Mouse (Mus musculus) heart, postnatal 4 days (tissue): Measurements from ENCODE around the gene Plcg2. TPM values are rescaled to one million over a fixed set of nuclear protein-coding genes. Genes with fewer than 3 reads are reported as not detected.

Source experiments
- DNase-seq: peaks from one replicate; pipeline ENCODE4 v3.0.0; 2021
- microRNA-seq, 2 experiments: library from miRNA; unstranded; fragments of <30 nt; microRNA quantifications; one replicate each; pipeline ENCODE4 v1.2.0; 2021 to 2022
- total RNA-seq, 2 experiments: library from RNA; stranded (reverse); gene quantifications; 2 replicates each; pipeline ENCODE4 v1.2.3; 2021

The Plcg2 gene
- total RNA-seq, 2 experiments from 2014 or later = 13.9 to 16.3 TPM

DNA sequence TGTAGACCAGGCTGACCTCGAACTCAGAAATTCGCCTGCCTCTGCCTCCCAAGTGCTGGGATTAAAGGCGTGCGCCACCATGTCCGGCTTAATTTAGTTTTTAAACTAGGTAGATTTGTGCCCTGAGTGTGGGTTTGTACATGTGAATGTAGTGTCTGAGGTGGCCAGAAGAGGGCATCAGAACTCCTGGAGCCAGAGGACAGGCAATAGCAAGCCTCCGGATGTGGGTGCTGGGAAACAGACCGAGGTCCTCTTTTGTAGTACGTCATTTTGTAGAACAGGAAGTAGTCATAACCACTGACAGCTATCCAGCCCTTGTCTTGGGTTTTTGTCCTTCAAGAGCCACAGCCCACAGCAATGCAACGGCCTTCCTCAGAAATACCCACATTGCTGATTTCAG lies 141.5 kb downstream of the Plcg2 start:
- DNase-seq = no peak

DNA sequence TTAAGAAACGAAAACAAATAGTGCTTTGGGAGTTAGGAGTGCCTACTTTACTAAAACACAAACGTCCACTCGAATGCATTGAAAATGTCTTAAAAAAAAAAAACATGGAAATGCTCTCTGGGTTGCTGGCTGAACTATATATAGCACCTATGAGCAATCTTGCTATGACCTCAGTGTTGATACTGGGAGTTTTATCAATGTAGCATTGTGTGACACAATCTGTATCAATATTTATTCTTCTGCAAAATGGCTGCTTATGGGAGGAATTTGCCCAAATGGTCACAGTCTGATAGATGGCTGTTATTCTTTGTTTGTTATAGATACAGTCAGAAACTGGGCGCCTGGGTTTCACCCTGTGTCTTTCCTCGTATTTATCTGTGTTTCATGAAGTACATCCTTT lies 147.4 kb downstream of the Plcg2 start:
- DNase-seq = no peak

DNA sequence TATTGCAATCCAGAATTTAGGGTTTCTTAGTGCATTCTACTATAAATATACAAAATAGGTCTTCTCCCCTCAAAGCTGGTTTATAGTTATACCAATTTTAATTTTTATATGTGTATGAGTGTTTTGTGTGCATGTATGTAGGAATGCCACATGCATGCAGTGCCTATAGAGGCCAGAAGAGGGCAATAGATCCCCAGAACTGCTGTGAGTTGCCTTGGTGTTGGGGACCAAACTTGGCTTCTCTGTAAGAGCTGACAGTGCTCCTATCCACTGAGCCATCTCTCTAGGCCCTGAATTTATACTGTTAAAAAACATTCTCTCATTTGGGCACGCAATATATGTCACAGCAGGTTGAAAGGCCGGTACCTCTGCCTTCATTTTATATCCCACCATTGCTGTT lies 147.9 kb downstream of the Plcg2 start:
- DNase-seq = peak; percentile 72

DNA sequence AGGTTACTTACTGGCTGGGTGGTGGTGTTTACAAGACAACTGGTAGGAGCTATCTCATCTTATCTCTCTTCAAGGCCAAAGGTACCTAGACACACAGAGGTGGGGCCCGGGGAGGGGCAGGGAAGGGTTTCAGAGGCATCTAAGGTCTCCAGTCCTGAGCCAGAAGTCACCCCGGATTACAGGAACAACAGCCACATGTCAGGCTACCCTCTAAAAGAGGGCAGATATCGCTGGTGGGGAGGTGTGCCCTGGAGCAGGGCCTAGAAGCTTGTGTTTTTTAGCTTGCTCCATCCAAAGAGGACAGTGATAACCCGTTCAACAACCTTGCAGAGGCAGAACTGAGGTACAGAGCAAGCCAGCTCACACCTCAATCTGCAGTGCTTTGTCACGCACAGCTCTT lies 148.3 kb downstream of the Plcg2 start:
- peak; percentile 6 for DNase-seq

DNA sequence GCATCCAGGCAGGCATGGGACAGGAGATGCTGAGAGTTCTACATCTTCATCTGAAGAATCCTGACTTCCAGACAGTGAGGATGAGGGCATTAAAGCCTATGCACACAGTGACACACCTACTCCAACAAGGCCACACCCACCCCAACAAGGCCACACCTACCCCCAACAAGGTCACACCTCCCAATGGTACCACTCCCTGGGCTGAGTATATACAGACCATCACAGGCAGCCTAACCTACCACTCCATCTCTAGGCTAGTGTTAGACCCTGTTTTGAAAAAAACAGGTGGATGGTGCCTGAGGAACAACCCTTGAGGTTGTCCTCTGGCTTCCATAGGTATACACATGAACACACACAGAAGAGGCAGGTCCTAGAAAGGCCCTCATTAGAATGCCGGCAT lies 154.2 kb downstream of the Plcg2 start:
- no peak for DNase-seq

DNA sequence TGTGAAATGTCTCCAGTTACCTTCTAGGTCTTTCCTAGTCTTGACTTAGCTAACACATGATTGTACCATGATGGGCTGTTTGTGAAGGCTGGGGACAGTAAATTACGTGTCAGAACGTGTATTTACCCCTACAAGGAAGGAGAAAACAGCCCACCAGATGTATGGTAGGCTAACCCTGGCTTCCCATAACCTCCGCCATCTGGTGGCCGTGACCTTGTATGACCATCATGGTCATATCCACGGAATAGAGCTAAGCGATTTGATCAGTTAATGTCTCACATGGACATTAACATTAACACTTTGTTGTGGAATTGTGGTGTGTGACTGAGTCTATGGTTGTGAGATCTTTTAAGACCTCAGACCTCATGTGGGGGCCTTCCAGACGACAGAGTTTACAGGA lies 160.9 kb downstream of the Plcg2 start:
- no peak for DNase-seq

DNA sequence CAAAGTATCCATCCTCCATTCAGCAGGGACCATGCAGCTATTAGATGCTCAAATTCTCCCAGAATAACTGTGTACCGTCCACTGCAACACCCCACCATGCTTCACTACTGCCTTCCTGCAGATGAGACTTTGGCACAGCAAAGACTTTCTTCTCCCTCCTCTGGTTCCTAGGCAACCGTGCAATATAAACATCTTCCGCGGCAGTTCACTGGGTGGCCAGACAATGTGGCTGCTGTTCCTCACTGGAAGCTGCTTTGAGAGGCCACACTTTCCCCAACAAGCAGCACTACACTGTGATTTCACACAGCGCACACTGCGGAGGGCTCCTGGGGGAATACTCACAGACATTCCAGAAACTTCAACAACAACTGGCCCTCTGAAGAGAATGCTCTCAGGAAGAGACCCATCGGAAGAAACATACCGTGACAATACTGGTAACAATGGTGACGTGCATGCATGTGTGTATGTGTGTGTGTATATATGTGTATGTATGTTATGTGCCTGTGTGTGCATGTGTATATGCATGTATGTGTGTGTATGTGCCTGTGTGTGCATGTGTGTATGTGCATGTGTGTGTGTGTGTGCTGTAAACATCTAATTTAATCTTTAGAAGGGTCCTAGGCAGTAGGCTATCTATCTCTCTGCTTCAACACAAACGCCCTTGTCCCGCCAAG lies 162.4 kb downstream of the Plcg2 start:
- peak; percentile 38 for DNase-seq

DNA sequence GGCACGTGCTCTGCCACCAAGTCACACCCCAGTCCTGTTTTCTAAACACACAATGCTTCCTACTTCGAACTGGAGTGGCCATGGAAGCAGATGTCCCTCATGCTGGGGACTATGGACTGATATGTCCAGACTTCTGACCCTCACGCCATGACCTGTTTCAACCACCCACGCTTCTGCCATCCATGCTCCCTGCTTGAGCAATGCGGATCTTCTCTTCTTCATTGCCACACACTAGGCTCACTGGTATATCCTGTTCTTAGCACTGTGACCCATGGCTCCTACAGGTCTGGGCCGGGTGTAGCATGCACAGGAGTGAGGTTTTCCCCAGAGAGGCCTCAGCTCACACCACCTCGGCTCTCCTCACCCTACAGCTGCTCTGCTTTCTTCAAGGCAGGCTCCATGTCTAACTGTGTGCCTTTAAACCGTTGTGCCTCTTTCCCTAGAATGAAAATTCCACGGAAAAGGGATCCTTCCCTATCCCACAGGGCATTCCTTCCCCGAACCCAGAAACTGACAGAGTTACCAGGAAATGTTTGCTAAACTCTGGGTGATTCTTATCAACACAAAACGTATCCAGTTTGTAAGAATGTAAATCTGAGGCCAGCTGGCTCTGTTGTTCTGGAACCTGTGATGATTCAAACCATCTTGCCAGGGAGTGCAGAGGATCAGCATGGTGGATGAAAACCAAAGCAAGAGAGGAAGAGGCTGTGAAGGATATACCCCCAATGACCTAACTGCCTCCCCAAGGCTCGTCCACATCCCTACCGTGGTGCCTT lies 169.4 kb downstream of the Plcg2 start:
- no peak for DNase-seq

DNA sequence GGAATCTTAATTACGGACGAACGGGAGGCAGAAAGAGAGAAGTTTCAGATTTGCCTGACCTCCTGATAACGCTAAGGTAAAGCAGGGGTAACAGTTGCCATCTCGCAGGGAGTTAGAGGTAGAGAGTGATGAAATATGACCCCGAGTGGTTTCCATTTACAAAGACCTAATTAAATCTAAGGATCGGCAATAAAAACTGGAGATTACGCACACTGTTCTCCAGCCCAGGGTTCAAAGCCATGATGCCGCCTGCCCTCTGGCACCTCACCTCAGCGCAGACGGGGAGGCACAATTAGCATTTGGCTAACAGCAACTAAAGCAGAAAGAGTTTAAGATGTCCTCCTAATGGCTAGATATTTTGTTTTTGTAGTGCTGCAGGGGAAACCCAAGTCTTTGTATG lies 172.4 kb downstream of the Plcg2 start:
- no peak for DNase-seq

DNA sequence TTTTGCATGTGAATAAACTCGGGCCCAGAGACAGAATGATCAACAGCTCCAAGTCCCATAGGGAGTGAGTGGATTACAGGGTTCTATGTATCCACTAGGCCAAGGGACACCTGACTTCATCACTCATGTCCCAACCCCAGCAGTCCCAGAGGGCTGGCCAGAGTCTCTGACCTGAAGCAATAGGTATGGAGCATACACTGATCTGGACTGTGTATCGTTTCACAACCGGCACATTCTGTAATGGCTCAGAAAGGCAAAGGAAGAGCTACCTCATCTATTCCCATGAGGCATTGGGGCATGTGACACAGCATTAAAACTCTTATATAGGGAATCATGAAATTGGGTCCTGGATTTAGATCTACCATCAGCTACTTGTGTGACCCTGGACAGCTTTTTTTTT lies 174.5 kb downstream of the Plcg2 start:
- no peak for DNase-seq

DNA sequence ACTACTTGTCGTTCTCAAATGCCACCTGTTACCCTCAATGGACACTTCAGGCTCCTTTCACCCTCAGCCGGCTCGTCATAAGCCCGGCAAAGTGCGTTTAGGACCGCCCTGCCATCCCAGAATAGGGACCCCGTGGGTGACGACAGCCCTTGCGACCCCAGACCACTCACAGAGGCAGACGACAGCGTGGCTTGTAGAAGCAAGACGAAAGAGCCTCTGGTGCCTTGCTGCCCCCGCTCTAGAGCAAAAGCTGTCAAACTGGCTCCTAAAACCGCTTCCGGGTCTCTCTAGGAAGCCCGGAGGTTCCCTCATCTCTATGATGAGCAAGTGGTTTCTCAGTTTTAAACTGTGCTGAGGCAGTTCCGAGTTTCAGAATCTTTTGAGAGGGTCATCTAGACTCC lies 175.3 kb downstream of the Plcg2 start, which contains the start of gene Sdr42e1:
TSS of gene Sdr42e1 (minus strand) at position 260 of the 401 bp plus-strand sequence.
- DNase-seq = peak; percentile 37

DNA sequence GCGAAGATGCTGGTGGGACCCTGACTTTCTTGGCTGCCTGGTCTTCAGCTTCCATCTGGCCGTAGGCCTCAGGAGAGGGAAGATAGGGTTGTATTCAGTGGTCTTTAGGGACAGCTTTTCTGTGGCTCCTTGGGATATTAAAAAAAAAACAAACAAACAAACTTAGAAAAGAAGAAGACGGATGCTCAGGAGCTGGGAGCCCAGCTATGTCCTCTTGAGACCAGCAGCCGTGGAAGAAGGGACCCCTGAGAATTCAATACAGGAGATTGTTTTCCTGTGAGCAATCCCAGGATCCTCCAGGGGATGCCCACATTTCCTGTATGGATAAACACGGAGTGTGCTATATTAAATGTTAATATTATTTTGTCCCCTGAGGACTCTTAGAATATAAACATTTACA lies 177.1 kb downstream of the Plcg2 start:
- DNase-seq = no peak

DNA sequence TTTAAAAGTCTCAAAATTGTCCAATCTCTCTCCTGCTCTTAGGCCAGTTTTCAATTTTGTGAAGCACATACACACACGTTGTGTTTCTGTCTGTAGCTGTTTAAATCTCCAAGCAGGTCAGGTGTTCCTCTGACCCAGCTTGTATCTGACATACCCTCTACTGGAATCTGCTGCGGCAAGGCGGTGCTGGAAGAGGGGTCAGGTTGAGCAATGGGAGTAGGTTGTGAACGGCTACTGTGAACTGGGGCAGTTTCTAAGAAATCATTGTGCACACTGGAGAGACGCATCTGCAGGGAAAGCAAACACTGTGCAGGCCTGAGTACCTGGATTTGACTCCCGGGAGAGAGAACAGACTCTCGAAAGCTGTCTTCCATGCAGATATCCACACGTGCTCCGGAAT lies 178.4 kb downstream of the Plcg2 start:
- no peak for DNase-seq

DNA sequence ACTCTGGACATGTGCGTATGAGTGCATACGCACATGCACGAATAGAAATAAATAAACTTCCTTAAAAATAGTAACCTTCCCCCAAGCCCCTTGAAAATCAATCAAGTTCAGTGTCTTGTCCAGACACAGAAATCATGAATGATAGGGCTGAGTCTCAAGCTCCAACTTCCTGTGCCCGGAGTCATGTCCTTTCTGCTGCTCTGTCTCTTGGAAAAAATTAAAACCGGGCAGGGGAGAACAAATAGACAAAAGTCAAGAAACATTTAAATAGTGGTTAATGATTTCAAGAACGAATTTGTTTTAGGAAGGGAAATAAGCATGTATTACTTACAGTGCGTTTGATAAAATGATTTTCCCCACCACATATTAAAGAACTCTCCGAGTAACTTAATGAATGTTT lies 178.9 kb downstream of the Plcg2 start:
- no peak for DNase-seq

DNA sequence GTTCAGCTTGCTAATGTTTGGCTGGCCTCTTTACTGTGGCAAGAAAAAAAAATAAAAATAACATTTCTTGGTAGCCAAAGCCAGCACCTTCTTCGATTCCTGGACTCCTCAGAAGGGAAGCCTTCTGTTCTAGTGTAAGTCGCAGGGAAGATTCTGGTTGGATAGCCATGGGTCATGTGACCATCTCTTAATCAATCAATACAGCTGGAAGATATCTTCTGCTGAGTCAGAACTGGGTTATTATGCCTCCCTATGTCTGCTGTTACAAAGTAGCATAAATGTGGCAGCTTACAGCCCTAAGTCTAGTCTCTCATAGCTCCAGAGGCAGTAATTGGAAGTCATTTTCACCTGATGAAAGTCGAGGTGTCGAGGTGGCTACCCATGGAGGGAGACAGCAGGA lies 180.6 kb downstream of the Plcg2 start:
- DNase-seq = no peak

DNA sequence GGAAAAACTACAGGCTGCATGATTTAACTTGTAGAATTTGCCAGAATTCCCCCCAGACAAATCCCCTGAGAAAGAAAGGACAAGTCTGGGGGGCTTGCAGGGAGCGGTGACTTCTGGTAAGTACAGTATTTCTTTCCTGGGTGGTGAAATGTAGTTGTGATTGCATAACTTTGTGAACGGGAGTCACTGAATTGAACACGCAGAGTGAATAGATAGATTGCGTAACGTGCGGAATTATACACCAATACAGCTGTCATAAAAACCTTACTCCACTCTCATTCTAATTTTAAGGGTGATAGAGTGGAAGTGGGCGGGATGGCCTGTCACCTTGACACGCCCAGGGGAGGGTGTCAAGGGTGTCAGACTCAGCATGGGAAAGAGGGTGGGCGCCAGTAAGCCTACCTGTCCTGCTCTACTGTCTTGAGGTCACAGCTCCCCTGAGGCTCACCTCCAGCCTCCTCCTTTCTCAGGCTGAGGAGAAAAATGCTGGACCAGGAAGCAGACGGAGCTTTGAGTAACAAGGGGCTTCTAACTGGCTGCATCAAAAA lies 185.9 kb downstream of the Plcg2 start:
- DNase-seq = no peak

DNA sequence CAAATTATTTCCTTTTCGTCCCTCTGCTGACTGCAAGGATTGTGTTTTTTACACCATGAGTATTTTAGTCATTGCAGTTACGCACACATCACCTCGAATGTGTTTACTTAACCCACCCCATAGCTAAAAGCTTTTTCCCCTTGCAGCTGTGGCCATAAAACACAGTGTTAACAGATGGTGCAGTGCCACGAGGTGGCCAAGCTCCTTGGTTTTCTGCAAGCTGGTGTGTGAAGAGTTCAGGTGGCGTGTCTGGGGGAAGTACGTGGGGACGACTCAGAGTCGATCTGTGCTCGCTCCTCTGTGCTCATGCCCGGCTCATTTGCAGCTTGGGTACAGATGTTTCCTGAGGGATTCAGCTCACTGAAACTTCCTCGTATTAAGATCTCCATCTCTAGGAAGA lies 186.4 kb downstream of the Plcg2 start:
- DNase-seq = no peak

Small RNAs within 50 kb of the gene (microRNA-seq; reads per million reads assigned to microRNA genes)
- gene Gm27361 (0 reads per million in 2 experiments), gene Mir7077 (0 to 0.35 reads per million in 2 experiments), gene Mir7078 (0 reads per million in 2 experiments)

Other genes with a start within 250 kb of the Plcg2 start
- 10 to 100 TPM; 32.2 to 34.5 TPM for gene Cmip, start 241.2 kb upstream of the Plcg2 start, total RNA-seq
- gene Sdr42e1, start 175.4 kb downstream of the Plcg2 start, total RNA-seq = 1 to 10 TPM in 1 of 2 experiments, under 1 TPM in 1; 0.67 to 1.0 TPM
- not detected for gene Hsd17b2, start 203.6 kb downstream of the Plcg2 start, total RNA-seq